Mouse (Mus musculus): ENCODE measurements at regions not wholly inside any gene's neighbourhood (a gene's known extent, or its start where the extent isn't known, plus 50 kb on each side); places are given as distances from the start of the nearest gene placed in this dataset.

- no peak for TF ChIP-seq CTCF (IDR thresholded peaks at IDR 0.05; ENCODE audit: borderline replicate concordance, extremely low read depth, insufficient read depth, insufficient read length)
- TF ChIP-seq POLR2A (IDR thresholded peaks at IDR 0.05; ENCODE audit: borderline replicate concordance, extremely low read depth, insufficient read depth, insufficient read length, poor library complexity, severe bottlenecking) = no peak
Observed at GRCm38 (mm10) chr10:38010452-38010851, 811.1 kb downstream of the Rfpl4b start.
